In the genomic region with DNA sequence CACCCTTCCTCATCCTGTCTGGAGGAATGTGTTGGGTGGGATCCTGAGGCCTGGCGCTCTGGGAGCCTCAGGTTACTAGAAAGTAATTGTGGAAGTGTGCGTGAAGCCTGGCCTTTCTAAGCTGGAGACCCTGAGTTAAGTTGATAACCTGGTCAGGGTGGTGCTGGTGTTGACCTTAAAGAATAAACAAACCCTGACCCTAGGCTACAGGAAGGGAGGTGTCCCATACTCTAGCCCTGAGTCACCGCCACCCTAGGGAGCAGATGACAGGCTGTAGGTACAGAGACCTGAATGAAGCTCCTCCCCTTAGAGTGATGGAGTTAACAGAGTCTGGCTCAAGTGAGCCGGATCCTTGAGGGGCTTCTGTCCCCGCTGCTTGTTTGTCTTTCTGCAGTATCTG, we compare ENCODE assay signal across 8 mouse cellular contexts. TPM values are rescaled to one million over a fixed set of nuclear protein-coding genes. Genes with fewer than 3 reads are reported as not detected.
DNase-seq lines count a peak whose midpoint lies in the region; ATAC-seq and TF ChIP-seq lines count a peak whose summit lies in the region.
"Had no signal": no experiment of that assay in that cellular context is flagged by ENCODE, and none has a peak within 500 bp of the region (broad histone marks: within the 10 kb centered on the region; RNA-seq: fewer than 3 reads in every experiment).

No protein-coding gene starts in this region.

- no peak overlapping the region for H3K4me3 ChIP-seq in kidney, embryonic 16.5 days (ENCODE audit: low read length)
- peak overlapping the region; percentile 17; the same call in 1 of the 2 replicates for H3K4me3 ChIP-seq in ES-Bruce4 (ENCODE audit: low read depth, low read length)
- 0 out of 2 replicates have a peak overlapping the region, but pooled peaks have one; percentile 1 for H3K4me3 ChIP-seq in brown adipose tissue, adult 24 weeks (ENCODE audit: insufficient read depth, low read depth, low read length)
- no peak overlapping the region for H3K4me3 ChIP-seq in limb, embryonic 14.5 days (replicated peaks; ENCODE audit: low read length)

- TF ChIP-seq EP300 in ES-Bruce4 (IDR thresholded peaks at IDR 0.05; ENCODE audit: insufficient read depth, low read depth, low read length): peak; percentile 96

- 0 out of 2 replicates have a peak overlapping the region, but pooled peaks have one; percentile 26 for H3K9ac ChIP-seq in kidney, embryonic 16.5 days (replicated peaks; ENCODE audit: low read length)
- peak overlapping the region; percentile 63 for H3K9ac ChIP-seq in ES-Bruce4 (ENCODE audit: low read depth, poor library complexity, severe bottlenecking)
- H3K9ac ChIP-seq in limb, embryonic 14.5 days (ENCODE audit: low read depth, low read length, severe bottlenecking): 0 out of 2 replicates have a peak overlapping the region, but pooled peaks have one; percentile 7

- no peaks in the 10 kb centered on the region for H3K27me3 ChIP-seq in kidney, embryonic 16.5 days (ENCODE audit: insufficient read depth, low read length)
- no peaks in the 10 kb centered on the region for H3K27me3 ChIP-seq in ES-Bruce4 (ENCODE audit: control insufficient read depth, insufficient read depth, low read length, poor library complexity, severe bottlenecking)
- H3K27me3 ChIP-seq in limb, embryonic 14.5 days (ENCODE audit: control insufficient read depth, insufficient read depth, low read length): no peaks in the 10 kb centered on the region
- H3K27me3 ChIP-seq: forebrain, embryonic 15.5 days had no signal

- no peak for TF ChIP-seq CTCF in ES-Bruce4 (IDR thresholded peaks at IDR 0.05; ENCODE audit: low read depth, low read length)

- no peaks in the 10 kb centered on the region for H3K9me3 ChIP-seq in kidney, embryonic 16.5 days (ENCODE audit: low read length)
- H3K9me3 ChIP-seq in ES-Bruce4 (replicated peaks; ENCODE audit: control insufficient read depth, insufficient read depth, low read length, poor library complexity, severe bottlenecking): no peaks in the 10 kb centered on the region
- H3K9me3 ChIP-seq in limb, embryonic 14.5 days (ENCODE audit: control insufficient read depth, low read length): no peaks in the 10 kb centered on the region
- H3K9me3 ChIP-seq: forebrain, embryonic 15.5 days had no signal

- H3K36me3 ChIP-seq in kidney, embryonic 16.5 days (ENCODE audit: insufficient read depth, low read length): 0 out of 2 replicates have a peak, but pooled peaks cover 12% of the 10 kb centered on the region
- H3K36me3 ChIP-seq in ES-Bruce4 (ENCODE audit: control insufficient read depth, insufficient read depth, low read length, poor library complexity, severe bottlenecking): peaks cover 11% of the 10 kb centered on the region
- peaks cover 27% of the 10 kb centered on the region for H3K36me3 ChIP-seq in limb, embryonic 14.5 days (ENCODE audit: control insufficient read depth, insufficient read depth, low read length)

- no peak overlapping the region; the same call in 1 of the 2 replicates for H3K4me2 ChIP-seq in kidney, embryonic 16.5 days (replicated peaks; ENCODE audit: low read depth, low read length)
- 0 out of 2 replicates have a peak overlapping the region, but pooled peaks have one; percentile 40 for H3K4me2 ChIP-seq in limb, embryonic 14.5 days (replicated peaks; ENCODE audit: low read depth, low read length, severe bottlenecking)

- no peak for DNase-seq in kidney, postnatal 4 days
- DNase-seq in limb, embryonic 14.5 days (ENCODE audit: low spot score): no peak
- DNase-seq in right cerebral cortex, postnatal 25 days: no peak

- peaks cover 78% of the 10 kb centered on the region for H3K4me1 ChIP-seq in kidney, embryonic 16.5 days (ENCODE audit: insufficient read depth, low read length)
- peaks cover 17% of the 10 kb centered on the region for H3K4me1 ChIP-seq in ES-Bruce4 (ENCODE audit: control insufficient read depth, insufficient read depth, low read length)
- peaks cover 53% of the 10 kb centered on the region for H3K4me1 ChIP-seq in brown adipose tissue, adult 24 weeks (ENCODE audit: control insufficient read depth, insufficient read depth, insufficient read length, low read length)
- H3K4me1 ChIP-seq in limb, embryonic 14.5 days (ENCODE audit: control insufficient read depth, insufficient read depth, low read length): peaks cover 65% of the 10 kb centered on the region

- peak overlapping the region; percentile 69; the same call in 1 of the 2 replicates for H3K27ac ChIP-seq in kidney, embryonic 16.5 days (ENCODE audit: low read length)
- H3K27ac ChIP-seq in ES-Bruce4 (ENCODE audit: insufficient read depth, low read length): peak overlapping the region; percentile 89
- H3K27ac ChIP-seq in brown adipose tissue, adult 24 weeks (replicated peaks; ENCODE audit: low read depth, low read length): peak overlapping the region; percentile 81
- H3K27ac ChIP-seq in limb, embryonic 14.5 days (replicated peaks; ENCODE audit: low read depth, low read length): no peak overlapping the region

- 63% methylated on average over 5 of the region's 5 CpGs for WGBS in kidney, embryonic 16.5 days
- 73% methylated on average over 5 of the region's 5 CpGs for WGBS in limb, embryonic 14.5 days

- no peak for TF ChIP-seq POLR2A in ES-Bruce4 (IDR thresholded peaks at IDR 0.05; ENCODE audit: insufficient read depth, low read length)
- no peak for TF ChIP-seq POLR2A in limb, embryonic 14.5 days (IDR thresholded peaks at IDR 0.05; ENCODE audit: borderline replicate concordance, extremely low read depth, insufficient read depth, insufficient read length)

- no peak for ATAC-seq in kidney, embryonic 16.5 days (ENCODE audit: low FRiP score, low TSS enrichment)
- no peak for ATAC-seq in limb, embryonic 14.5 days (ENCODE audit: low FRiP score, low read depth)
- no peak for ATAC-seq in activated CD4-positive, CD25-positive, alpha-beta regulatory T cell, adult 4 months
- ATAC-seq: forebrain, embryonic 15.5 days had no signal

RNA-seq across cellular contexts. Expression of a gene that starts 5.0 kb away (rescaled TPM):
- polyA plus RNA-seq in kidney, embryonic 16.5 days (2015; fragmentation: Nextera tagmentation; extraction: Ambion mirVana): 133 TPM in 2 replicates
- 228 and 231 TPM in 2 replicates for polyA plus RNA-seq in ES-Bruce4 (2011; ENCODE audit: insufficient read depth, insufficient read length, low read depth, missing spikeins)
- polyA plus RNA-seq in brown adipose tissue, adult 24 weeks (2012; ENCODE audit: insufficient read depth, insufficient read length, missing spikeins): 56.3 and 58.1 TPM in 2 replicates
- polyA plus RNA-seq in limb, embryonic 14.5 days (2012; rRNA removed): 105 and 120 TPM in 2 replicates
- 95.7 and 103 TPM in 2 replicates for polyA plus RNA-seq in limb, embryonic 14.5 days (2014; fragmentation: Nextera tagmentation; extraction: Ambion mirVana)
- 10 to 100 TPM; 44.4 to 52.4 TPM for polyA plus RNA-seq in activated CD4-positive, CD25-positive, alpha-beta regulatory T cell, adult 4 months (2017; shearing (Covaris generic))

RNA-seq across cellular contexts. Expression of a gene that starts 21.6 kb away (rescaled TPM):
- polyA plus RNA-seq in kidney, embryonic 16.5 days (2015; fragmentation: Nextera tagmentation; extraction: Ambion mirVana): 428 and 460 TPM in 2 replicates
- polyA plus RNA-seq in ES-Bruce4 (2011; ENCODE audit: insufficient read depth, insufficient read length, low read depth, missing spikeins): 777 and 842 TPM in 2 replicates
- 268 and 348 TPM in 2 replicates for polyA plus RNA-seq in brown adipose tissue, adult 24 weeks (2012; ENCODE audit: insufficient read depth, insufficient read length, missing spikeins)
- polyA plus RNA-seq in limb, embryonic 14.5 days (2012; rRNA removed): 456 and 903 TPM in 2 replicates
- polyA plus RNA-seq in limb, embryonic 14.5 days (2014; fragmentation: Nextera tagmentation; extraction: Ambion mirVana): 730 and 764 TPM in 2 replicates
- polyA plus RNA-seq in activated CD4-positive, CD25-positive, alpha-beta regulatory T cell, adult 4 months (2017; shearing (Covaris generic)): 1,000 to 10,000 TPM; 1,077 to 1,095 TPM

RNA-seq across cellular contexts. Expression of a gene that starts 28.1 kb away (rescaled TPM):
- polyA plus RNA-seq in kidney, embryonic 16.5 days (2015; fragmentation: Nextera tagmentation; extraction: Ambion mirVana): 0.27 and 0.31 TPM in 2 replicates
- 0.99 TPM in 1 of 2 replicates, not detected in the other for polyA plus RNA-seq in ES-Bruce4 (2011; ENCODE audit: insufficient read depth, insufficient read length, low read depth, missing spikeins)
- polyA plus RNA-seq in brown adipose tissue, adult 24 weeks (2012; ENCODE audit: insufficient read depth, insufficient read length, missing spikeins): not detected in 2 replicates
- 0.34 TPM in 1 of 2 replicates, not detected in the other for polyA plus RNA-seq in limb, embryonic 14.5 days (2012; rRNA removed)
- 0.35 TPM in 1 of 2 replicates, not detected in the other for polyA plus RNA-seq in limb, embryonic 14.5 days (2014; fragmentation: Nextera tagmentation; extraction: Ambion mirVana)
- polyA plus RNA-seq in activated CD4-positive, CD25-positive, alpha-beta regulatory T cell, adult 4 months (2017; shearing (Covaris generic)): under 1 TPM in 1 of 2 experiments, not detected in 1; 0.74 TPM

RNA-seq across cellular contexts. Expression of a gene that starts 36.7 kb away (rescaled TPM):
- 4.3 and 6.7 TPM in 2 replicates for polyA plus RNA-seq in kidney, embryonic 16.5 days (2015; fragmentation: Nextera tagmentation; extraction: Ambion mirVana)
- 2.8 and 3.4 TPM in 2 replicates for polyA plus RNA-seq in ES-Bruce4 (2011; ENCODE audit: insufficient read depth, insufficient read length, low read depth, missing spikeins)
- polyA plus RNA-seq in brown adipose tissue, adult 24 weeks (2012; ENCODE audit: insufficient read depth, insufficient read length, missing spikeins): 0.59 and 2.0 TPM in 2 replicates
- polyA plus RNA-seq in limb, embryonic 14.5 days (2012; rRNA removed): 12.4 and 13.3 TPM in 2 replicates
- 5.3 and 7.2 TPM in 2 replicates for polyA plus RNA-seq in limb, embryonic 14.5 days (2014; fragmentation: Nextera tagmentation; extraction: Ambion mirVana)
- 1 to 10 TPM; 1.6 to 1.7 TPM for polyA plus RNA-seq in activated CD4-positive, CD25-positive, alpha-beta regulatory T cell, adult 4 months (2017; shearing (Covaris generic))

RNA-seq across cellular contexts. Expression of a gene that starts 37.5 kb away (rescaled TPM):
- 15.1 and 18.4 TPM in 2 replicates for polyA plus RNA-seq in kidney, embryonic 16.5 days (2015; fragmentation: Nextera tagmentation; extraction: Ambion mirVana)
- polyA plus RNA-seq in ES-Bruce4 (2011; ENCODE audit: insufficient read depth, insufficient read length, low read depth, missing spikeins): 14.5 and 16.9 TPM in 2 replicates
- polyA plus RNA-seq in brown adipose tissue, adult 24 weeks (2012; ENCODE audit: insufficient read depth, insufficient read length, missing spikeins): 5.8 and 7.1 TPM in 2 replicates
- 20.6 and 22.0 TPM in 2 replicates for polyA plus RNA-seq in limb, embryonic 14.5 days (2012; rRNA removed)
- polyA plus RNA-seq in limb, embryonic 14.5 days (2014; fragmentation: Nextera tagmentation; extraction: Ambion mirVana): 11.6 and 11.7 TPM in 2 replicates
- 10 to 100 TPM; 21.3 to 22.8 TPM for polyA plus RNA-seq in activated CD4-positive, CD25-positive, alpha-beta regulatory T cell, adult 4 months (2017; shearing (Covaris generic))

Comparison
In these comparisons a context has a peak if more than half of its experiments do, and no peak if none do; other contexts are left out.
1. H3K4me3 ChIP-seq: peak in ES-Bruce4 (single experiment) and brown adipose tissue, adult 24 weeks (single experiment); none in kidney, embryonic 16.5 days (single experiment) and limb, embryonic 14.5 days (single experiment).
2. H3K9ac ChIP-seq: peak in every context shown above with its lines; median percentile 63 in ES-Bruce4; 26 in kidney, embryonic 16.5 days; 7 in limb, embryonic 14.5 days.